Mouse (Mus musculus) left cerebral cortex, postnatal 25 days (tissue): ENCODE measurements around the gene Usp46. TPM values are rescaled to one million over a fixed set of nuclear protein-coding genes. Genes with fewer than 3 reads are reported as not detected.

Source experiments
- DNase-seq, 2 experiments: peaks; one replicate each; pipeline ENCODE4 v3.0.0; 2022; ENCODE audit warnings: low spot score in 2 of 2, mixed read lengths in 1 of 2
- intact Hi-C: fragments of 180-260 bp; cut with DNase I; formaldehyde crosslinking; loops from one replicate; pipeline ENCODE4 v1.15.1; 2025
- total RNA-seq, 2 experiments: library from RNA; stranded (reverse); gene quantifications; 2 replicates each; pipeline ENCODE4 v1.2.3; 2021

Gene Usp46
- total RNA-seq, 2 experiments from 2014 or later, result 148 to 153 TPM

- peak in 1 of 2 experiments; percentile 87 for DNase-seq
Observed at GRCm38 (mm10) chr5:74040541-74040940, 27.7 kb downstream of the Usp46 start.

GRCm38 (mm10) chr5:74035454-74035853 is 32.8 kb downstream of the Usp46 start:
- intact Hi-C loops, result no loop called here
- peak in 1 of 2 experiments; percentile 52 for DNase-seq

More at GRCm38 (mm10) chr5:74040541-74040940, 27.7 kb downstream of the Usp46 start:
- intact Hi-C loops, result loop anchor here (5.0 kb wide), 1 partner anchor 212 kb away; no protein-coding TSS in a partner anchor

DNA sequence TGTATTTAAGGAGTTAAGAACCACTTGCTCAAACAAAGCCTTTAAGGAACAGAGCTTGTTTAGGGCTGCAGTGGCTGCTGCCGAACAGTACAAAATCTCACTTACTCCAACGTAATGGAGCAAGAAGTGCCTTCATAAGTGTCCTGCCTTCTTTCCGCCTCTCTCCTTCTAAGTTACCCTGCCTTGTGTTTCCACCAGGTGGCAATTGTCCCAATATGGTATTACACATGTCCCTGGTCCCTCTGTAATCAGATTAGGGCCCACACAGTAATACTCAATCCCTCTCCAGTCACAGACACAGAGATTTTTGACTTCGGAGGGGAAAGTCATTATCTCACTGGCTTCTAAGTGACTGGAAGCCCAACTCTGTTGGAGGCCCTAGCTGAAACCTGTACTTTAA is 34.1 kb downstream of the Usp46 start:
- intact Hi-C loops, result no loop called here
- no peak for DNase-seq

GRCm38 (mm10) chr5:74029787-74030186 is 38.4 kb downstream of the Usp46 start:
- intact Hi-C loops, result loop anchor here (10.0 kb wide), 1 partner anchor 165 kb away; the partner anchor contains the start of gene Rasl11b
- DNase-seq, result no peak

DNA sequence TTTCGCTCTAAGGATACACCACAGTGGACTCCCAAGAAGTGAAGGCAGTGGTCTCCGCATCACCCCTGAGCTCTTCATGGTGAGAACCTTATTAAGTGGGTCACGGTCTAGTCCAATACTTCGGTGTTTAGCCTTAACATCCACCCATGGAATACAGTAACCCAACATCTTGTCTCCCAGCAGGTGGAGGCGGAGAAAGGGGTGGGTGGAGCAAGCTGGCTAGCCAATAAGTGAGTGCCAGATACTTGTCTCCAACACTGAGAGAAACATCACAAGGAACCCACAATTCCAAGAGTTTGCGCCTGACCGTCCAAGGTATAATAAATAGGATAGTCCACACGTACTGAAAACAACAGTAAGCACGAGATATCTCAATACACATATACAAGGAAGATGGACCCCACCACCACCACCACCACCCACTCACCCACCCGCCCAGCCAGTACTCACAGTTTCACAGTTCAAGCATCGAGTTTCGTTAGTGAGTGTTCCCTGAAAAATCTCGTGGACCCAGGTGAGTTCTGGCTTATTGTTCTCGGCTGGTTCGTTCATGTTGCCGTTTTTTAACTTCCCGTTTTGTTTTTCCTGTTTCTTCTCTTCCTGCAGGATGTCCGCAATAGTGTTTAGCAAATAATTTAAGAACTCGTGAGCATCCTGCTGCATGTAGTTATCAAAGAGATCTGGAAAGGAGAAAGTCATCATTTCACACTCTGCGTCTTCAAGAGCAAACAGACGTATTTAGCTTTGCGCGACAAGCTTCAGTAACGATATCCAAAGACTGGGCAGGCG is 39.3 kb downstream of the Usp46 start:
- intact Hi-C loops, result loop anchor here (10.0 kb wide), 1 partner anchor 166 kb away; the partner anchor contains the start of gene Rasl11b

DNA sequence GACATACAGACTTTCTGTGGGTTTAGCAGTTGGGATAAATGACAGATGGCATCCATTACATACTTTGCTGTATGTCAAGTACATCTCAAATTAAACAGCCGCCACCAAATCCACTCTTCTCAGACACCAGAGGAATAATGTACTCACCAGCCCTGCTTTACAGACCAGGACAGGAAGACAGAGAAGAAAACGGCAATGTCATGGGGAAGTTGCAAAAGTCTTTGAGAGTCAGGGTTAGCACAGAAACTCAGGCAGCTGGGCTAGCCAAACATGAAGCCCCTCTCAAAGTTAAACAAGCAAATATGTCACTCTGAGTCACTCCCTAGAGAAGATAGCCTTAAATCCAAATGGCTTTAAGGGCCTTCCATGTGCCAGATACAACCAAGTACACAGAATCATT is 40.0 kb downstream of the Usp46 start:
- DNase-seq, result no peak
- intact Hi-C loops, result loop anchor here (10.0 kb wide), 1 partner anchor 167 kb away; the partner anchor contains the start of gene Rasl11b

More for the DNA sequence above, 39.3 kb downstream of the Usp46 start:
- DNase-seq, result no peak

- no peak for DNase-seq
- intact Hi-C loops, result loop anchor here (10.0 kb wide), 1 partner anchor 174 kb away; the partner anchor contains the start of gene Rasl11b
Observed at GRCm38 (mm10) chr5:74020506-74020905, 47.7 kb downstream of the Usp46 start.

DNA sequence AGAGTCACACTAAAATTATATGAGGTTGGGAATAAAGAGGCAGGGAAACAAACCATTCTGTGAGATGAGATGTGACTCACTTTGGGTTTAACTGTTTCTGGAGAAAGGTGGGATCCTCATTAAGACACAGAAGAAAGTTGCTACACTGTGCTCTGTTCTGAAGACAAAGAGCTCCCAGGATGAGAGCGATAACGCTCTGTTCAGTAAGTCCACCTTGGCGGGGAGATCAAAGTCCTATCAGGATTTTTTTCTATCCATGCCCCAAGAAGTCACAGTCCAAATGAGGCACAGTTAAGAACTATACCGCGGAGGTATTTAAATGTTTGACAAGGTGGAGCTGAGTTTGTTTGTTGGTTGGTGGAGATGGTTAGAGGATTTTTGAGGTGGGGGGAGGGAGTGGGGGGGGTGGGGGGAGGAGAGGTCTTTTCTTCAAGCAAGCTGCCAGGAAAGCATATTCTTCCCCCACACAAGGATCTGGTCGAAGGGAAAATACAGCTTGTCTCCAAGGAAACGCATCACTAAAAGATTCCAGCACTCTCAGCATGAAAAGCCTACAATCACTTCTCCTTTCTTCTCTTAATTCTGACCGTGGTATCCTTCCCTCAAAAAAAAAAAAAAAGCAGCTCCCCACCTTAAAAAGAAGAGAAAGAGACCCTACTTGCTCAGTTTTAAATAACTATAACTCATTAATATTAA is 49.2 kb downstream of the Usp46 start:
- peak in 1 of 2 experiments; percentile 46 for DNase-seq
- intact Hi-C loops, result no loop called here

DNA sequence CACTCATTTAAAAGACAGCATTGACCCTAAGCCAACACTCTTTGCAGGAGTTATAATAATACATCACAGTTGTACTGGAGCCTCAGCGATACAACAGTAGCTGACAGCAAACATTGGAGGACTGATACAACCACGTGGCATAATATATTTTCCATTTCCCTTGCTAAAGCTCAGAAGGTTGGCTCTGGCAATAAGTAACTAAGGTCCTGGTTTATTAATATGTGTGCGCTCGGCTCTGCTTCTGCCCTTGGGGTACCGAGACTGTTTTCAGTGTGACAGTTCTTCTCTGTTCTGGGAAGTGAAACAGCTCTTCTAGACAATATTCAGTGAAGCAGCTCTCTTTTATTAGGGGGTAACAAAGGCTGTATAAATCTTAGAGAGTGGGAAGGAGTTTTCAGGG is 50.7 kb downstream of the Usp46 start:
- DNase-seq, result no peak
- intact Hi-C loops, result no loop called here

DNA sequence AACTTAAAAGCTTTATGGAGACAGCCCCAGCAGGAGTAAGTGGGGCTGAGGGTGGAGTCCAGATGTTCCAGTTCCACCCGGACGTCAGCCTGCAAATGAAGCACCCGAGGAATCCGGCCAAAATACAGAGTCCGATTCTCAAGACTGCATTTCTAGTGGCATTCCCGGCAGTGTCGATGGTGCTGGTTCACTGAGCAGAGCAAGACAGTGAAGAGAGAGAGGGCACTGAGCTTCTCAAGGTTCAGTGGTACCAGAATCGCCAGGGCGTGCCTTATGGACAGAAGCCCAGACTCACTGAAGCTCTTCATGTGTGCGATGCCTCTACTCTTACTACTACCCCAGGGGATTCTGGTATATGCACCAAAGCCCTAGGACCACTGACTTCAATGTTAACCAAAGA is 56.6 kb downstream of the Usp46 start:
- intact Hi-C loops, result no loop called here
- no peak for DNase-seq

- intact Hi-C loops, result no loop called here
- peak in 1 of 2 experiments; percentile 56 for DNase-seq
Observed at GRCm38 (mm10) chr5:74007492-74008070, 60.6 kb downstream of the Usp46 start.

- DNase-seq, result no peak
- intact Hi-C loops, result no loop called here
Observed at GRCm38 (mm10) chr5:74005936-74006335, 62.3 kb downstream of the Usp46 start.

GRCm38 (mm10) chr5:74001743-74002142 is 66.5 kb downstream of the Usp46 start:
- intact Hi-C loops, result no loop called here
- DNase-seq, result no peak

DNA sequence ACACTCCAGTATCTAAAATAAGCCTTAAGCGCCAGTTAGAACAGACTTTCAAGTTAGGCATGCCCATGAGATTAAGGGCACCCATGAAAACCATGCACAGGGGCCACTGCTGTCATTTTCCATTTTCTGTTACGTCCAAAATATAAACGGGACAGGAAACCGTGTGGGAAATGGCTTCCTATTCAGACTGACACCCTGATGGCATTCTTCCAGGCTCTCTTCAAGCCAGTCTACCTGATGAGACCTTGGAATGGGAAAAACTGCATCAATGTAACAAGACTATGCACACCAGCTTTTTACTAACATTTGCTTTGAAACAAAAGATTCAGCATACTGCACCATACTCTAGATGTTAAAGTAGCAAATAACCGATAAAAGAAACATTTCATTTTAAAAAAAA is 69.3 kb downstream of the Usp46 start:
- no peak for DNase-seq
- intact Hi-C loops, result no loop called here

GRCm38 (mm10) chr5:73994850-73995249 is 73.4 kb downstream of the Usp46 start:
- intact Hi-C loops, result loop anchor here (5.0 kb wide), 2 partner anchors 133 to 282 kb away; no protein-coding TSS in a partner anchor
- DNase-seq, result no peak

- intact Hi-C loops, result loop anchor here (5.0 kb wide), 2 partner anchors 131 to 284 kb away; no protein-coding TSS in a partner anchor
- peak in 1 of 2 experiments; percentile 32 for DNase-seq
Observed at GRCm38 (mm10) chr5:73993538-73993937, 74.7 kb downstream of the Usp46 start.

DNA sequence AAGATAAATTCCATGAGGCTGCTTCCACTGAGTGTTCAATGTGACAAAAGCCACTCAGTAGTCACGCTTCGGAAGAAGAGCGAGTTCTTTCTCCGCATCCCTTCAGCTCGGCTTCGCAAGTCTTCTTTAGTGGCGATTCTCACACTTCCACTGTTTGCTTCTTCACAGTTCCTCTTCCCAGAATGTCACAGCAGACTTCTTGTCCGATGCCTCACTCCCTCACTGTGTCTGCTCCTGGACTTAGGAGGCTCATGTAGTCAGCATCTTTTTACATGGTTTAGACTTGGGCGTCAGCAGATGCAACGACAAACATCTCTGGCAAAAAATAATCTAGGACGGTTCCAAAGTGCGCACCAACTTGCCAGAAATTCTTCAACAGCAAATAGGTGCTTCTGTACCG is 75.9 kb downstream of the Usp46 start:
- intact Hi-C loops, result loop anchor here (5.0 kb wide), 2 partner anchors 130 to 285 kb away; no protein-coding TSS in a partner anchor

GRCm38 (mm10) chr5:73989532-73989931 is 78.7 kb downstream of the Usp46 start:
- no peak for DNase-seq
- intact Hi-C loops, result no loop called here

More for the DNA sequence above, 75.9 kb downstream of the Usp46 start:
- peak in 1 of 2 experiments; percentile 62 for DNase-seq

DNA sequence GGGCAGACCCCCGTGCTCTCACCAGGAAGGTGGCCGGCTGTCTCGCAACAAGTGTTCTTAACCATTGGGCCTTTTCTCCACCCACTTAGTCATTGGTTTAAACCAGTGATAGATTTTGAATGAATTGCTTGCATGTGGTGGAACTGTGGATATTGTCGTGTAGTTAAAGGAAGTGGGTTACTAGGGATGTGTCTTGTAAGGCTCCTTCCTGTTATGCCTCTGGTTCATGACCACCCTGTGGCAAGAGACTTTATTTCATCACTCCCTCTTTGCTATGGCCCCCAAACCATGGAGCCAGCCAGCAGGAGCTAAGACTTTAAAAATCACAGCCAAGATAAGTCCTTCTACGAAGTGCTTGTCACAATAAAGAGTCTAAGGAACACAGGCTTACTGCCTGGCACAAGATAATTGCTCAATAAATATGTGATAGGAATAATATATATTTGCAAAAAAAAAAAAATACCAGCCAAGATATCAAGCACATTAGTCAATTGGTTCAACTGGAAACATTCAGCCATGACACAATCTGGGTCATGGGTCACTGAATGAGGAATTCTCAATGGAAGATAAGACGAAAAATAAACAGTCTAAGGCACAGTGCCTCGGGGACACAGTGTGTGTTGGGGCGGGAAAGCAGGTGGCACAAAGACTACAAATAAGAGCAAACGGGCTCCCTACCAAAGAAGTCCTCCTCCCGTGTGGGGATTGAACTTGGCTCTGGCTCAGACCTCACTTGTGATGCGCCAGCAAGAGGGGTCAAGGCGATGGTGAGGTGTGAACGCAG is 80.3 kb downstream of the Usp46 start:
- DNase-seq, result no peak
- intact Hi-C loops, result no loop called here
